Mouse (Mus musculus) spleen, postnatal 10 days (tissue): ENCODE results near the gene Pcsk5.

Experiments
- DNase-seq, 2 experiments: peaks; one replicate each; pipeline ENCODE4 v3.0.0; 2021 to 2022; ENCODE audit warnings: low spot score in 2 of 2

The Pcsk5 gene

DNA sequence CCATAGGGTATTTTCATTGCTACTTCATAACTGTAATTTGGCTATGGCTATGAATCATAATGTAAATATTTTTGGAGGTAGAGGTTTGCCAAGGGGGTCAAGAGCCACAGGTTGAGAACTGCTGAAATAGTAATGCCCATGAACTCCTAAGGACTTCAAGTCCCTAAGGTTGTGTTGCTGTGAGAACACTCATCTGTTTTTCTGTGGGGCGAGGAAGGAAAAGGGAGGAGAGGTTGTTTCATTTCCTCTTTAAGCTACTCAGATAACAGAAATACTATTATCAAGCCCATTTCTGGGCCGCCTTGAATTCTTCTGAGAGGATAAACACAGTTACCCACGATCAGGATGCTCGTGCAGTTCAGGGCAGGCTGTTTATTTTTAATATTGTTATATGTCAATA, 440.6 kb downstream of the Pcsk5 start:
- no peak for DNase-seq

DNA sequence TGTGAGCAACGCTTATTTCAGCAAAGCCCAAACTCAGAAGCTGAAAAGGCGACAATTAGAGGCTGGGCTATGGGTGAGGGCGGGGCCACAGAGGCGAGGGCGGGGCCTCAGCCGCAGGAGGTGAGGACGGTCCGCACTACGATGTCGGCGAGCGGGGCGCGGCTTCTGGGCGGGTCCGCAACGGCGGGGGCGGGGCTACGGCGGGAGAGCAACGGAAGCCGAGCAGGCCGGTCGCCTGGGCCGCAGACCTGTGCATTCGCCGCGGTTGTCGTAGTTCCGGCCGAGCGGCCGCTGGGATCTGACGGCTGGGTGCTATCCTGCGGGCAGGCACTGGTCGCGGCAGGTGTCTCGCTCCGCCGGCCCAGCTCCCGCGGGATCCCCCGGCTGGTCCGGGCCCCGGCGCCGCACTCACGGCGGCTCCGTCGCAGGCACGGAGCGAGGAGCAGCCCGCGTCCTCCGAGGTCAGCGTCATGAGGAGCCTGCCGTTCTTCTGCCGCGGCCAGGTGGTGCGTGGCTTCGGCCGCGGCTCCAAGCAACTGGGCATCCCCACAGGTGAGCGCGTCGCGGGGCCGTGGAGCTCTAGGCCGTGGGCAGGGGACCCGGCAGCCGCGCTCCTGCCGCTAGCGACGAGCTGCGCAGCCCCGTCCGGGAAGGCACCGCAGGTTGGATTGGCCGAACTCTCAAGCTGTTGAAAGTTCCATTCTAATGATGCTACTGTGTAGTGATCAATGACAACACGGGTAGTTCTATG, 443.4 kb downstream of the Pcsk5 start, which contains the start of gene Rfk:
Rfk (plus strand) TSS at position 203 of the 751 bp plus-strand sequence.
- DNase-seq: peak; percentile 94 to 98

DNA sequence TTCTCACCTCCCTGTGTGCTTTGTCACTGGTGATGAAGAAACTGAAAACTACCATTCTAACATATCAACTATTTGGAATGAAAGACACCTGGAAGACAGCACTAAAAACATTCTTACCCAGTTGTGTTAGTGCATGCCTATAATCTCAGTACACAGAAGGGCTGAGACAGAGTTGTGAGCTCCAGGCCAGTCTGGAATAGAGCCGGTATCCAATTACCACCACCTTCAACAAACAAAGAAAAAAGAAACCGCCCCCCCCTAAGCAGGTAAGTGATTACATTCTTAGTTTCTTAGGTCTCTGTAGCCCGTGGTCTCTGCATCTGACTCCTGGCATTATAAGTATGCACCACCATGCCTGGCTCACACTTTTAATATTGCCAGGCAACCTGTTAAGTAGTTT, 444.6 kb downstream of the Pcsk5 start:
- no peak for DNase-seq

DNA sequence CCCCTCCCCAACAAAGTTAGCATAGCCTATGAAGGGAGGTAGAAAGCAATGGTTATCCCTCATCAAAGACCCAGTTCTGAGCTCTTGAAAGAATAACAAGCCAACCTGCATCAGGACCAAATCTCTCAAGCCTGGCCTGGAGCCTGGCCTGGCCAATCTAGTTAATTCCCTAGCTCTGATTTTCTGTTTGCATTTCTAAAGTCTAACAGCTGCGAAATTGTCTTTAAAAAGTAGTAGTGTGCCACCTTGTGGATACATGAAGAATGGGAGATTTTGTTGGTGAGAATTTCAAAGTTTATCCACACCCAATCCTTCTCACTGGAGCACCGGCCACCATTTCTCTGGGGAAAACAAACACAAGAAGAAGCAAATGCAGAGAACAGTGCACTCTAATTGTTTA, 449.0 kb downstream of the Pcsk5 start:
- no peak for DNase-seq

DNA sequence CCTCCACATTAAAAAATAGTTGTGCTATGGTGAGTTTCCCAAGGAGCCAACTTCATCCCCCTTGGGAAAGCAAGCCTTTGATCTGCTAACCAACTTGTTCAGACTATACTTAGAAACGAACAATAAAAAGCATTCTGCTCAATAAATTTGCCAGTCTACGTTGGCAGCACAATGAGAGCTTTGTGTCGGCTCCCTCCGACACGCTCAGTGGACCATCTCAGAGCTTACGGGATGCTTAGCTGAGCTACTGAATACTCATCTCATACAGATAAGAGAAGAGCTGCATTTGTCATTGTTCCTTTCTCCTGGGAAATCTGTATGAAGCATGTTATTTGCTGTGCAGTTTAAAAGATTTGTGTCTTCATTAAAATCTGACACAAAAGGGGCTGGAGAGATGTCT, 451.0 kb downstream of the Pcsk5 start:
- DNase-seq: no peak

DNA sequence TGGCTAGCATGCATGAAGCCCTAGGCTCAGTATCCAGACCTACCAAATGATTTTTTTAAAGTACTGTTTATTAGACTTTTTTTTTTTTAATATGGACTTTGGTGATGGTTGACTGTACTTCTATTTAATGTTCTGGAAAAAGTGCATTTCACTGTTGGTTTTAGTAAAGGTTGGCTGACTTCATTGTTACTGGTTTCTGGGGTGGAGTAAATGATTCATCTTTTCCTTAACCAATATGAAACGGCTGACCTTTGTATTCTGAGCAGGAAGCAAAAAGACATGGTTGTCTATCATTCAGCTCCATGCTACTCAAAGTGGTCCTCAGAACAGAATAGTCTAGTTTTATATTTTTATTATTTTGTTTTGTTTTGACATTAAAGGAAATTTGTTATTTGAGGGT, 452.0 kb downstream of the Pcsk5 start:
- DNase-seq: no peak

DNA sequence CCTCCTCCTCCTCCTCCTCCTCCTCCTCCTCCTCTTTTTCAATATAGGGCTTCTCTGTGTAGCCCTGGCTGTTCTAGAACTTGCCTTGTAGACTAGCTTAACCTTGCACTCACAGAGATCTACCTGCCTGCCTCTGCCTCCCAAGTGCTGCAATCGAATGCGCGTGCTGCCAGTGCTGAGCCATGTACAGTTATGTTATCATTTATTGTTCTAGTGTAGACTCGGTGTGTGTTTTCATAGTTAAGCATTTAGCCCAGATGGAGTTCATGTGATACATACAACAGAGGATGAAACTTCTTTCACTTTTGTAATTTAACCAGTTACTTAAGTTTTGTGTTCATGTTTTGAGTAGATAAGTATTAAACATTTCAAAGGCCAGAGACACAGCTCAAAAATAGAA, 452.4 kb downstream of the Pcsk5 start:
- no peak for DNase-seq

DNA sequence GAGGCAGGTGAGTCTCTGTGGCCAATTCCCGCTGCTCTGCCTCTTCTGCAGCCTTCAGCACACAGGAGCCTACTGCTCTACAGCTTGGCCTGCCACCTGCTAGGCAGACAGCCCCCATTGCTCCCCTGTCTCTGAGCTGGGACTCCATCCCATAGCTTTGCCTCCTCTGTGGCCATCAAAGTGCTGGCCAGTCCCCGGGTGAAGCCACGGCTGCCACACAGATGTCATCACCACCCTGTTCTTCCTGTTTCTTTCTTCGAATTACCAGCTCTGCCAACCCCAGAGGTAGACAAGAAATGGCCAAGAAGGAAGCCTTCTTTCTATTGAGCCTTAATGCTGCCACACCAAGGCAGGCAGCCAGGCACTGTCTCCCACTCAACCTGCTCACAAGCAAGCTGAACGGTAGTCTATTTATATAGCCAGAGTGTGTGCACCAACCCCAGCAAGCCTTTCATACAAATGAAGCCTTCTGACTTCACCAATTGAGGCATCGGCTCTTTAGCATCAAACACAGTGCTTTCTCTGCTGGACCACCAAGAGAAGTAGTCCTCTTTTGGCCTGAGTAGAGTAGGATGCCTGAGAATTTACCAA, 454.5 kb downstream of the Pcsk5 start:
- no peak for DNase-seq
